Mouse (Mus musculus) intestine, embryonic 15.5 days (tissue): Measurements from ENCODE around the gene Cfap20. TPM values are rescaled to one million over a fixed set of nuclear protein-coding genes. Genes with fewer than 3 reads are reported as not detected.
"Not testable (repeated sequence)": the region's sequence is repeated elsewhere in the genome, so short reads cannot be mapped to it uniquely, and the experiment has no call there.

Experiments
- ATAC-seq: fragments of 200-750 bp; cut with Nextera tagmentation; 2 replicates; pipeline ENCODE4 v1.8.0; 2017; ENCODE audit warnings: moderate TSS enrichment, moderate library complexity
- H3K27ac ChIP-seq: fragments of 300-500 bp; sonication (generic); 2 replicates; pipeline ENCODE4 v1.5.1; 2015; ENCODE audit warnings: mild to moderate bottlenecking, inconsistent platforms
- H3K27me3 ChIP-seq: fragments of 300-500 bp; sonication (generic); replicated peaks from 2 replicates; pipeline ENCODE4 v1.6.1; 2015; ENCODE audit warnings: inconsistent platforms
- H3K36me3 ChIP-seq: fragments of 300-500 bp; sonication (generic); 2 replicates; pipeline ENCODE4 v1.6.1; 2015; ENCODE audit warnings: inconsistent platforms
- H3K4me1 ChIP-seq: fragments of 300-500 bp; sonication (generic); replicated peaks from 2 replicates; pipeline ENCODE4 v1.6.1; 2015; ENCODE audit warnings: inconsistent platforms
- H3K4me2 ChIP-seq: fragments of 300-500 bp; sonication (generic); replicated peaks from 2 replicates; pipeline ENCODE4 v1.6.1; 2015; ENCODE audit warnings: mild to moderate bottlenecking, inconsistent platforms
- H3K4me3 ChIP-seq: fragments of 300-500 bp; sonication (generic); replicated peaks from 2 replicates; pipeline ENCODE4 v1.5.1; 2015; ENCODE audit warnings: inconsistent platforms
- H3K9ac ChIP-seq: fragments of 300-500 bp; sonication (generic); 2 replicates; pipeline ENCODE4 v1.6.1; 2015; ENCODE audit warnings: inconsistent platforms
- H3K9me3 ChIP-seq: fragments of 300-500 bp; sonication (generic); 2 replicates; pipeline ENCODE4 v1.6.1; 2016; ENCODE audit warnings: inconsistent platforms
- WGBS: fragments of 180-500 bp; shearing (Covaris S2); methylation state at CpG from one replicate; pipeline ENCODE4 v1.1.7; 2015; 5-methylcytosine and 5-hydroxymethylcytosine counted together
- polyA plus RNA-seq: library from polyadenylated mRNA; unstranded; fragments of >200 nt; fragmentation: Nextera tagmentation; extraction: Ambion mirVana; gene quantifications from 2 replicates; pipeline ENCODE4 v1.2.1, GENCODE M21; 2015

The Cfap20 gene
- polyA plus RNA-seq, 1 experiment from 2014 or later, result 123 TPM

DNA sequence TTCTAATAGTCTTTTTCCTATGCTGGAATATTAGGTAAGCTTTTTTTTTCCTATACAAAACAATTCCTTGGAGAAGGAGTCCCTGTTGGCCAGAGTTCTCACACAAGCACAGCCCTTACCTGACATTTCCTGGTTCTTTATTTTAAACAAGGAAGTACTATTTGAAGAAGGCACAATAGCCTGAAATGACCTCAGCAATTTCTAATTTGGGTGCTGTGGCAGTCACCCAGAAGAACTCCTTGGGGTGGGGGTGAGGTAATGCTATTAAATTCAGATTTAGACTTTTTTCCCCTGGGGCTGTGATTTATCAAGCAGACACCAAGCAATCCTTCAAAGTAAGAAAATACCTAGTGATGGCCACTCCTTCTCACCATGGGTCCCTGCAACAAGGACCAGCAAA, 53.7 kb downstream of the Cfap20 start:
- no peak overlapping the region for H3K4me2 ChIP-seq
- H3K27ac ChIP-seq, result no peak overlapping the region
- H3K4me1 ChIP-seq, result peaks cover 20% of the 10 kb centered on the region
- H3K9ac ChIP-seq, result no peak overlapping the region
- no peaks in the 10 kb centered on the region for H3K27me3 ChIP-seq
- H3K36me3 ChIP-seq, result no peaks in the 10 kb centered on the region
- ATAC-seq, result no peak
- H3K4me3 ChIP-seq, result no peak overlapping the region
- H3K9me3 ChIP-seq, result no peaks in the 10 kb centered on the region

DNA sequence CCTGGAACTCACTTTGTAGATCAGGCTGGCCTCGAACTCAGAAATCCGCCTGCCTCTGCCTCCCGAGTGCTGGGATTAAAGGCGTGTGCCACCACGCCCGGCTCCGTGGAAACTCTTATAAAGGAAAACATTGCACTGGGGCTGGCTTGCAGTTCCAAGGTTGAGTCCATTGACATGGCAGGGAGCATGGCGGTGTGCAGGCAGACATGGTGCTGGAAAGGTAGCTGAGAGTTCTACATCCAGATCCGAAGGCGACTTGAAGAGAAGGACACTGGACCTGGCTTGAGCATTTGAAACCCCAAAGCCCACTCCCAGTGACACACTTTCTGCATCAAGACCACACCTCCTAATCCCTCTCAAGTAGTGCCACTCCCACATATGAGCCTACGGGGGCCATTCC, 55.7 kb downstream of the Cfap20 start:
- H3K9ac ChIP-seq, H3K9me3 ChIP-seq, ATAC-seq, H3K4me3 ChIP-seq, H3K4me2 ChIP-seq, H3K27ac ChIP-seq, H3K27me3 ChIP-seq, H3K36me3 ChIP-seq: not testable (repeated sequence)
- 95% methylated on average over 11 of the region's 11 CpGs for WGBS
- peaks cover 20% of the 10 kb centered on the region for H3K4me1 ChIP-seq

DNA sequence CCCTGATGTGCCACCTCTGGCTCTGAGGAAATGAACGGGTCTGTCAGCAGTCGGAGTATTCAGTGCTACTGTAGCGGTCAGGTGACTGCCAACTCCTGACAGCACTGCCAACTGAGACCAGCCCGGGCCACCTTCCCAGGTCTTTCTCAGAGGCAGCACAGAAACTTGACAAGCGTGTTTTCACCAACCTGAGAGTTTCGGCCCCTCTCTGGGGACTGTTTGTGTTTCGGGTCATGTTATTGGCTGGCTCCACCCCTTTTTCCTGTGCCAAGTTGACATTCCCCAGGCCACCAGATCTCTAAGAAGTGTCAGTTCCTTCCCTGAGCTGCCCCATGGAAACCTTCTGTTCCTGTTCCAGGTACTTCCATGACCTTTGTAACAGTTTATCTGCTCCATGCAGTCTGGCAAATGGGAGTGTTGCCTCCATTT, 56.8 kb downstream of the Cfap20 start:
- H3K4me1 ChIP-seq, result peaks cover 22% of the 10 kb centered on the region
- peak; percentile 84 for ATAC-seq
- peak overlapping the region; percentile 22; the same call in 1 of the 2 replicates for H3K9ac ChIP-seq
- H3K4me2 ChIP-seq, result peak overlapping the region; percentile 5
- H3K9me3 ChIP-seq, result no peaks in the 10 kb centered on the region
- H3K4me3 ChIP-seq, result no peak overlapping the region
- 12% methylated on average over 7 of the region's 7 CpGs for WGBS
- H3K27ac ChIP-seq, result peak overlapping the region; percentile 73
- no peaks in the 10 kb centered on the region for H3K36me3 ChIP-seq
- H3K27me3 ChIP-seq, result no peaks in the 10 kb centered on the region

- 0 out of 2 replicates have a peak overlapping the region, but pooled peaks have one; percentile 22 for H3K9ac ChIP-seq
- H3K27me3 ChIP-seq, result no peaks in the 10 kb centered on the region
- ATAC-seq, result no peak
Observed at GRCm38 (mm10) chr8:95377101-95377500, 57.6 kb downstream of the Cfap20 start.

DNA sequence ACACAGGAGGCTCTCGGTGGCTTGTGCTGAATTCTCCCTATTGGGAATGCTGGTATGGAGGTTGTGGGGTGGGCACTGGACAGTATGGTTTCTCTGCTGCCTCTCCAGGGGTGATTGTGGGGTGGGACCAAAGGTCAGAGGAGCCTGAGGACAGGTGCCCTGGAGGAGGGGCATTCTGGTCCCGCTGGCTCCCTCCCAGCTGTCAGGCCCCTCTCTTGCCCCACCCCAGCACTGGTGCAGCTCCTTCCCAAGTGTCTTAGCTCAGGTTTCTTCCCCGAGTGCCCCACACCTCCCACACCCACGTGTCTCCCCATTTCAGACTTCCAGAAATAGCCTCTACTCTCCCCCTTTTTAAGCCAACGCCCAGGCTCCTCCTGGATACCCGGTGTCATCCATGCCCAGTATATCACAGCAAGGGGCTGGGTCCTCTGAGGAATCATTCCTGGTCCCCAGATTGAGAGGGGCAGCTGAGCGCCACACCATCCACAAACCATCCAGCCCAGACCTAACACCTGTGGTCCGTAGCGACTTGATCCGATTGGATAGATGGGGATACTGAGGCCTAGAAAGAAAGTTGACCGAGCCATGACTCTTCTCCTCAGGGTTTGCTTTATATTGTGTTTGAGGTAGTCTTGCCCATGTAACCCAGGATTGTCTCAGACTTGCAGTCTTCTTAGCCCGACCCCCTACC, 58.2 kb downstream of the Cfap20 start:
- H3K4me1 ChIP-seq, result peaks cover 25% of the 10 kb centered on the region
- H3K27ac ChIP-seq, result 0 out of 2 replicates have a peak overlapping the region, but pooled peaks have one; percentile 22
- WGBS, result 74% methylated on average over 12 of the region's 12 CpGs
- no peaks in the 10 kb centered on the region for H3K27me3 ChIP-seq
- 0 out of 2 replicates have a peak, but pooled peaks cover 4% of the 10 kb centered on the region for H3K36me3 ChIP-seq
- no peak overlapping the region for H3K4me2 ChIP-seq
- H3K9me3 ChIP-seq, result no peaks in the 10 kb centered on the region
- H3K4me3 ChIP-seq, result no peak overlapping the region
- H3K9ac ChIP-seq, result no peak overlapping the region
- 0 out of 2 replicates have a peak, but pooled peaks have one; percentile 10 for ATAC-seq

More at GRCm38 (mm10) chr8:95377101-95377500, 57.6 kb downstream of the Cfap20 start:
- H3K4me2 ChIP-seq, result no peak overlapping the region
- WGBS, result 64% methylated on average over 4 of the region's 4 CpGs
- H3K9me3 ChIP-seq, result no peaks in the 10 kb centered on the region
- H3K4me1 ChIP-seq, result peaks cover 25% of the 10 kb centered on the region
- no peak overlapping the region for H3K4me3 ChIP-seq
- peak overlapping the region; percentile 73 for H3K27ac ChIP-seq
- 0 out of 2 replicates have a peak, but pooled peaks cover 2% of the 10 kb centered on the region for H3K36me3 ChIP-seq

DNA sequence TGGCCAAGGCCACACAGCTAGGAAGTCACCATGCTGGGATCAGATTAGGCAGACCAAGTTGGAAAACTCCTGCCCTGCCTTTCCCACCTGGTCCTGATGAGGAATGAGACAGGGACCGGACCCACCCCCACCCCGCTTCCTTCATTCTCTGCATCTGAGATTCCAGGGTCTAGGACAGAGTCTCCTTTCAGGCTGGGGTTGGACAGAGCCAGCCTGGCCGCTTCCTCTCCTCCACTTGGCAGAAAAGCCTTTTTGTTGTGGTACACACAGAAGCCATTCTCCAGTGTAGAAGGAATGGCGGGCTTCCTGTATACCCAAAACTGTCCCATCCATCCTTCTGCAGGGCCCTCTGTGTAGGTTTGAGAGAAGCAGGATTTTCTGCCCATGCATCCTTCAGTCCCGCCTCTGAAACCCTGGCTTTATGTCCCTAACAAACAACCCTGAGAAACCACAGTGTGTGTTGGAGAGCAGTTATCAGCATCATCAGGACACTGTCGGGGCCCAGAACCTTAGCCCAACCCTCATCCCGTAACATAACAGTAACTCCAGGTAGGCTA, 59.2 kb downstream of the Cfap20 start:
- no peak overlapping the region for H3K4me3 ChIP-seq
- no peak overlapping the region for H3K27ac ChIP-seq
- WGBS, result 80% methylated on average over 7 of the region's 7 CpGs

GRCm38 (mm10) chr8:95374429-95374828, 60.2 kb downstream of the Cfap20 start:
- H3K4me2 ChIP-seq, result no peak overlapping the region
- no peaks in the 10 kb centered on the region for H3K27me3 ChIP-seq
- ATAC-seq, result no peak
- peaks cover 33% of the 10 kb centered on the region for H3K4me1 ChIP-seq
- no peak overlapping the region for H3K9ac ChIP-seq
- 76% methylated on average over 3 of the region's 3 CpGs for WGBS
- no peaks in the 10 kb centered on the region for H3K9me3 ChIP-seq
- H3K4me3 ChIP-seq, result no peak overlapping the region
- H3K36me3 ChIP-seq, result 0 out of 2 replicates have a peak, but pooled peaks cover 7% of the 10 kb centered on the region
- no peak overlapping the region for H3K27ac ChIP-seq

More for the DNA sequence above, 59.2 kb downstream of the Cfap20 start:
- no peak for ATAC-seq
- Histone ChIP-seq H3K9me3 (no peaks in the 10 kb centered on the region), H3K27me3 (no peaks in the 10 kb centered on the region), H3K4me1 (peaks cover 25% of the 10 kb centered on the region), H3K4me2 (no peak overlapping the region), H3K9ac (no peak overlapping the region), H3K36me3 (0 out of 2 replicates have a peak, but pooled peaks cover 7% of the 10 kb centered on the region)

- 59% methylated on average over 12 of the region's 12 CpGs for WGBS
- no peak overlapping the region for H3K9ac ChIP-seq
- no peak overlapping the region for H3K27ac ChIP-seq
- no peak overlapping the region for H3K4me3 ChIP-seq
- 0 out of 2 replicates have a peak, but pooled peaks cover 7% of the 10 kb centered on the region for H3K36me3 ChIP-seq
- no peak overlapping the region for H3K4me2 ChIP-seq
- H3K9me3 ChIP-seq, result no peaks in the 10 kb centered on the region
- ATAC-seq, result no peak
- H3K4me1 ChIP-seq, result peaks cover 40% of the 10 kb centered on the region
- H3K27me3 ChIP-seq, result no peaks in the 10 kb centered on the region
Observed at GRCm38 (mm10) chr8:95373389-95374002, 61.2 kb downstream of the Cfap20 start.

Other genes starting within 250 kb of the Cfap20 start
- gene Kifc3, start 232.1 kb downstream of the Cfap20 start, polyA plus RNA-seq, result 28.6 and 31.3 TPM in 2 replicates
- gene Cngb1, start 128.3 kb downstream of the Cfap20 start, polyA plus RNA-seq, result 0.73 and 0.94 TPM in 2 replicates
- gene Tepp, start 124.3 kb downstream of the Cfap20 start, polyA plus RNA-seq, result 0.37 TPM in 1 of 2 replicates, not detected in the other
- 5.7 and 5.9 TPM in 2 replicates for gene Zfp319, start 102.9 kb downstream of the Cfap20 start, polyA plus RNA-seq
- gene Usb1, start 102.6 kb downstream of the Cfap20 start, polyA plus RNA-seq, result 40.1 and 41.2 TPM in 2 replicates
- 13.8 and 14.8 TPM in 2 replicates for gene Mmp15, start 82.6 kb downstream of the Cfap20 start, polyA plus RNA-seq
- 10.5 and 11.5 TPM in 2 replicates for gene Csnk2a2, start 55.2 kb upstream of the Cfap20 start, polyA plus RNA-seq
- gene Ccdc113, start 99.2 kb upstream of the Cfap20 start, polyA plus RNA-seq, result 0.18 and 0.21 TPM in 2 replicates
- gene Prss54, start 141.5 kb upstream of the Cfap20 start, polyA plus RNA-seq, result not detected in 2 replicates
- 13.3 and 16.9 TPM in 2 replicates for gene Gins3, start 198.6 kb upstream of the Cfap20 start, polyA plus RNA-seq
- 16.3 and 17.0 TPM in 2 replicates for gene Ndrg4, start 242.1 kb upstream of the Cfap20 start, polyA plus RNA-seq